Mouse (Mus musculus) A20 (cell line): ENCODE data around the gene Slc39a7.
"Not testable (repeated sequence)": the region's sequence is repeated elsewhere in the genome, so short reads cannot be mapped to it uniquely, and the experiment has no call there.

Experiments used
- DNase-seq: peaks from one replicate; pipeline ENCODE4 v3.0.0-alpha.2; 2011; ENCODE audit warnings: low read depth, low spot score

The Slc39a7 gene

GRCm38 (mm10) chr17:34000150-34000537 is 31.3 kb downstream of the Slc39a7 start, which contains the start of gene H2-K1:
H2-K1 (minus strand) TSS chr17:34000347.
- peak; percentile 98 for DNase-seq

- DNase-seq: peak; percentile 44
Measured at GRCm38 (mm10) chr17:33999341-34000149, 31.9 kb downstream of the Slc39a7 start.

GRCm38 (mm10) chr17:33998697-33999096 is 32.8 kb downstream of the Slc39a7 start:
- DNase-seq: not testable (repeated sequence)

- DNase-seq: not testable (repeated sequence)
Measured at GRCm38 (mm10) chr17:33997025-33997424, 34.5 kb downstream of the Slc39a7 start.

- no peak for DNase-seq
Measured at GRCm38 (mm10) chr17:33995651-33996050, 35.8 kb downstream of the Slc39a7 start.

GRCm38 (mm10) chr17:33994959-33995358 is 36.5 kb downstream of the Slc39a7 start:
- no peak for DNase-seq

GRCm38 (mm10) chr17:33991788-33992664 is 39.5 kb downstream of the Slc39a7 start:
- DNase-seq: peak; percentile 86

- not testable (repeated sequence) for DNase-seq
Measured at GRCm38 (mm10) chr17:33982136-33982535, 49.3 kb downstream of the Slc39a7 start.

GRCm38 (mm10) chr17:33981192-33981909 is 50.1 kb downstream of the Slc39a7 start:
- not testable (repeated sequence) for DNase-seq

GRCm38 (mm10) chr17:33980181-33981035 is 51.1 kb downstream of the Slc39a7 start:
- no peak for DNase-seq

- DNase-seq: no peak
Measured at GRCm38 (mm10) chr17:33979512-33980050, 51.9 kb downstream of the Slc39a7 start.

GRCm38 (mm10) chr17:33978631-33979031 is 52.9 kb downstream of the Slc39a7 start:
- DNase-seq: peak; percentile 97
